Mouse (Mus musculus): ENCODE measurements around the gene Thoc5. TPM values are rescaled to one million over a fixed set of nuclear protein-coding genes. Genes with fewer than 3 reads are reported as not detected.

The Thoc5 gene
- total RNA-seq, 2 experiments from 2014 or later: 14.8 to 15.6 TPM

- DNase-seq (ENCODE audit: low spot score): no peak
Measured at GRCm38 (mm10) chr11:4906231-4906630, 11.1 kb downstream of the Thoc5 start.

GRCm38 (mm10) chr11:4916068-4916467 lies 20.9 kb downstream of the Thoc5 start:
- peak; percentile 38 for DNase-seq (ENCODE audit: low spot score)

- DNase-seq (ENCODE audit: low spot score): no peak
Measured at GRCm38 (mm10) chr11:4921281-4921680, 26.2 kb downstream of the Thoc5 start.

GRCm38 (mm10) chr11:4921751-4922150 lies 26.6 kb downstream of the Thoc5 start:
- DNase-seq (ENCODE audit: low spot score): no peak

GRCm38 (mm10) chr11:4927224-4927623 lies 32.1 kb downstream of the Thoc5 start:
- DNase-seq (ENCODE audit: low spot score): no peak

GRCm38 (mm10) chr11:4931009-4931601 lies 36.0 kb downstream of the Thoc5 start:
- peak; percentile 39 for DNase-seq (ENCODE audit: low spot score)

GRCm38 (mm10) chr11:4936243-4936642 lies 41.1 kb downstream of the Thoc5 start:
- DNase-seq (ENCODE audit: low spot score): no peak

GRCm38 (mm10) chr11:4946530-4946929 lies 51.4 kb downstream of the Thoc5 start:
- DNase-seq (ENCODE audit: low spot score): no peak

GRCm38 (mm10) chr11:4946947-4947812 lies 52.1 kb downstream of the Thoc5 start:
- peak; percentile 9 for DNase-seq (ENCODE audit: low spot score)

- no peak for DNase-seq (ENCODE audit: low spot score)
Measured at GRCm38 (mm10) chr11:4947813-4948174, 52.7 kb downstream of the Thoc5 start, which contains the start of gene Nefh. TSS of gene Nefh (minus strand) at chr11:4948064.

- DNase-seq (ENCODE audit: low spot score): no peak
Measured at GRCm38 (mm10) chr11:4948792-4949191, 53.7 kb downstream of the Thoc5 start.

GRCm38 (mm10) chr11:4949256-4950044 lies 54.3 kb downstream of the Thoc5 start:
- DNase-seq (ENCODE audit: low spot score): no peak

GRCm38 (mm10) chr11:4953401-4953800 lies 58.3 kb downstream of the Thoc5 start:
- DNase-seq (ENCODE audit: low spot score): no peak

- no peak for DNase-seq (ENCODE audit: low spot score)
Measured at GRCm38 (mm10) chr11:4953918-4954317, 58.8 kb downstream of the Thoc5 start.

- DNase-seq (ENCODE audit: low spot score): no peak
Measured at GRCm38 (mm10) chr11:4963099-4963808, 68.1 kb downstream of the Thoc5 start.

- no peak for DNase-seq (ENCODE audit: low spot score)
Measured at GRCm38 (mm10) chr11:4966325-4966724, 71.2 kb downstream of the Thoc5 start.

- DNase-seq (ENCODE audit: low spot score): no peak
Measured at GRCm38 (mm10) chr11:4966888-4967287, 71.8 kb downstream of the Thoc5 start.

- DNase-seq (ENCODE audit: low spot score): no peak
Measured at GRCm38 (mm10) chr11:4967549-4967948, 72.4 kb downstream of the Thoc5 start.

GRCm38 (mm10) chr11:4968376-4968775 lies 73.3 kb downstream of the Thoc5 start:
- DNase-seq (ENCODE audit: low spot score): peak; percentile 33

- peak; percentile 50 for DNase-seq (ENCODE audit: low spot score)
Measured at GRCm38 (mm10) chr11:4972967-4973870, 78.1 kb downstream of the Thoc5 start.

Data from gastrocnemius, adult 18-20 months (tissue).